ENCODE assay signal across 16 mouse cellular contexts in genomic region chr14:21115318-21115717, GRCm38 (mm10).
DNase-seq lines count a peak whose midpoint lies in the region; ATAC-seq and TF ChIP-seq lines count a peak whose summit lies in the region.
"Had no signal": no experiment of that assay in that cellular context is flagged by ENCODE, and none has a peak within 500 bp of the region (broad histone marks: within the 10 kb centered on the region; RNA-seq: fewer than 3 reads in every experiment).

No protein-coding gene starts in this region.

- 28% methylated on average over 4 of the region's 4 CpGs for WGBS in liver, adult 2 months
- 62% methylated on average over 4 of the region's 4 CpGs for WGBS in liver, embryonic 15.5 days (ENCODE audit: insufficient replicate concordance)

- H3K27ac ChIP-seq in liver, adult 2 months (replicated peaks; ENCODE audit: insufficient read depth, low read depth, low read length) = peak overlapping the region; percentile 75
- 0 out of 2 replicates have a peak overlapping the region, but pooled peaks have one; percentile 21 for H3K27ac ChIP-seq in liver, embryonic 15.5 days (replicated peaks)
- H3K27ac ChIP-seq: forebrain, embryonic 13.5 days; heart, embryonic 10.5 days; lung, embryonic 15.5 days; midbrain, embryonic 13.5 days; stomach, postnatal 0 days had no signal

- H3K79me2 ChIP-seq in liver, adult 2 months (ENCODE audit: control insufficient read depth, insufficient read depth, low read length) = peaks cover 26% of the 10 kb centered on the region; the same call in 1 of the 2 replicates

- peak overlapping the region; percentile 70 for H3K9ac ChIP-seq in liver, adult 2 months (ENCODE audit: low read depth, low read length)
- H3K9ac ChIP-seq in liver, embryonic 15.5 days = no peak overlapping the region
- H3K9ac ChIP-seq: forebrain, embryonic 13.5 days; lung, embryonic 15.5 days; midbrain, embryonic 13.5 days had no signal

- H3K4me3 ChIP-seq in liver, adult 2 months (ENCODE audit: insufficient read depth, low read depth, low read length) = no peak overlapping the region
- no peak overlapping the region for H3K4me3 ChIP-seq in liver, embryonic 15.5 days (replicated peaks)
- H3K4me3 ChIP-seq: forebrain, embryonic 13.5 days; heart, embryonic 10.5 days; lung, embryonic 15.5 days; megakaryocyte, embryonic 14.5 days; midbrain, embryonic 13.5 days had no signal

- 0 out of 2 replicates have a peak, but pooled peaks have one; percentile 14 for ATAC-seq in liver, embryonic 15.5 days (ENCODE audit: insufficient read depth)
- no peak for ATAC-seq in inflammation-experienced regulatory T-cells, adult 6 months
- ATAC-seq: CD4-positive, CD25-positive, alpha-beta regulatory T cell, adult 4 months; forebrain, embryonic 13.5 days; hindbrain, embryonic 16.5 days; midbrain, embryonic 13.5 days had no signal

- peak; percentile 36 to 42 for DNase-seq in kidney, adult 8-10 months
- no peak for DNase-seq in kidney, adult 18-20 months
- peak; percentile 89 for DNase-seq in liver, adult 2 months (ENCODE audit: extremely low read depth, low read depth, low spot score)
- no peak for DNase-seq in liver
- DNase-seq in urinary bladder, postnatal 25 days (ENCODE audit: low spot score) = no peak
- DNase-seq: adrenal gland, postnatal 25 days had no signal

- H3K9me3 ChIP-seq in liver, embryonic 15.5 days (replicated peaks) = no peaks in the 10 kb centered on the region
- H3K9me3 ChIP-seq: forebrain, embryonic 13.5 days; heart, embryonic 10.5 days; lung, embryonic 15.5 days; megakaryocyte, embryonic 14.5 days; midbrain, embryonic 13.5 days had no signal

- no peak for TF ChIP-seq CTCF in liver, adult 2 months (IDR thresholded peaks at IDR 0.05; ENCODE audit: low read depth, low read length)

- H3K36me3 ChIP-seq in liver, adult 2 months (ENCODE audit: control insufficient read depth, insufficient read depth, low read length) = peaks cover 12% of the 10 kb centered on the region
- no peaks in the 10 kb centered on the region for H3K36me3 ChIP-seq in liver, embryonic 15.5 days (replicated peaks)
- H3K36me3 ChIP-seq: heart, embryonic 10.5 days; lung, embryonic 15.5 days; midbrain, embryonic 13.5 days had no signal

- no peak overlapping the region for H3K4me2 ChIP-seq in liver, embryonic 15.5 days
- H3K4me2 ChIP-seq: forebrain, embryonic 13.5 days; lung, embryonic 15.5 days; midbrain, embryonic 13.5 days had no signal

- peaks cover 32% of the 10 kb centered on the region for H3K4me1 ChIP-seq in liver, adult 2 months (ENCODE audit: control insufficient read depth, insufficient read depth, low read length)
- H3K4me1 ChIP-seq in liver, embryonic 15.5 days (replicated peaks) = peaks cover 37% of the 10 kb centered on the region
- H3K4me1 ChIP-seq: forebrain, embryonic 13.5 days; lung, embryonic 15.5 days; midbrain, embryonic 13.5 days had no signal

- H3K27me3 ChIP-seq in liver, adult 2 months (ENCODE audit: control insufficient read depth, insufficient read depth, low read length) = no peaks in the 10 kb centered on the region
- H3K27me3 ChIP-seq in liver, embryonic 15.5 days = no peaks in the 10 kb centered on the region
- H3K27me3 ChIP-seq: forebrain, embryonic 13.5 days; lung, embryonic 15.5 days; megakaryocyte, embryonic 14.5 days; midbrain, embryonic 13.5 days had no signal

- no peak for TF ChIP-seq POLR2A in liver, adult 2 months (IDR thresholded peaks at IDR 0.05; ENCODE audit: extremely low read depth, insufficient read depth, low read length)

Comparison
In these comparisons a context has a peak if more than half of its experiments do, and no peak if none do; other contexts are left out.
1. DNase-seq: peak in kidney, adult 8-10 months (2 of 2) and liver, adult 2 months (single experiment); none in kidney, adult 18-20 months (single experiment), liver (single experiment) and urinary bladder, postnatal 25 days (single experiment).